Mouse (Mus musculus) liver, embryonic 14.5 days (tissue): ENCODE measurements around the gene Atf7ip. TPM values are rescaled to one million over a fixed set of nuclear protein-coding genes. Genes with fewer than 3 reads are reported as not detected.

Experiments
- ATAC-seq: fragments of 200-750 bp; cut with Nextera tagmentation; 2 replicates; pipeline ENCODE4 v1.8.0; 2017; ENCODE audit warnings: moderate number of reproducible peaks, mild to moderate bottlenecking, moderate library complexity; ENCODE audit not compliant: insufficient read depth
- DNase-seq, 3 experiments: peaks; one replicate each; pipeline ENCODE4 v3.0.0-alpha.2; 2012 to 2013; ENCODE audit warnings: low read depth in 3 of 3, low spot score in 3 of 3
- H3K27ac ChIP-seq: fragments of 300-500 bp; sonication (generic); 2 replicates; pipeline ENCODE4 v1.5.1; 2014; ENCODE audit warnings: moderate library complexity, mild to moderate bottlenecking, control low read depth, inconsistent platforms
- H3K27me3 ChIP-seq: fragments of 300-500 bp; sonication (generic); 2 replicates; pipeline ENCODE4 v1.6.1; 2014; ENCODE audit warnings: mild to moderate bottlenecking, low read length, moderate library complexity; ENCODE audit not compliant: control insufficient read depth, insufficient read depth
- H3K36me3 ChIP-seq: fragments of 300-500 bp; sonication (generic); replicated peaks from 2 replicates; pipeline ENCODE4 v1.6.1; 2014; ENCODE audit warnings: low read depth; ENCODE audit not compliant: control insufficient read depth, insufficient read depth
- H3K4me1 ChIP-seq, 2 experiments: fragments of 200-500 bp in 1 of 2; fragments of 300-500 bp in 1 of 2; sonication (generic) in 1 of 2; replicated peaks; 2 replicates each; pipeline ENCODE4 v1.6.1; 2012 to 2014; ENCODE audit warnings: antibody characterized with exemption in 1 of 2, inconsistent platforms in 1 of 2, low read length in 1 of 2; ENCODE audit not compliant: control insufficient read depth in 2 of 2, insufficient read depth in 2 of 2
- H3K4me2 ChIP-seq: fragments of 300-500 bp; sonication (generic); 2 replicates; pipeline ENCODE4 v1.6.1; 2014; ENCODE audit warnings: low read depth, mild to moderate bottlenecking, control low read depth, moderate library complexity
- H3K4me3 ChIP-seq, 2 experiments: fragments of 200-500 bp in 1 of 2; fragments of 300-500 bp in 1 of 2; sonication (generic) in 1 of 2; 2 replicates each; pipeline ENCODE4 v1.5.1; 2012 to 2014; ENCODE audit warnings: low read depth in 2 of 2, low read length in 2 of 2, mild to moderate bottlenecking in 2 of 2, control low read depth in 1 of 2, inconsistent platforms in 1 of 2, moderate library complexity in 1 of 2; ENCODE audit not compliant: insufficient read depth in 1 of 2
- H3K9ac ChIP-seq: fragments of 300-500 bp; sonication (generic); replicated peaks from 2 replicates; pipeline ENCODE4 v1.6.1; 2014; ENCODE audit warnings: mild to moderate bottlenecking, control low read depth, moderate library complexity
- H3K9me3 ChIP-seq: fragments of 300-500 bp; sonication (generic); 2 replicates; pipeline ENCODE4 v1.6.1; 2016; ENCODE audit warnings: low read length, mixed read lengths; ENCODE audit not compliant: control insufficient read depth
- CTCF ChIP-seq: IDR thresholded peaks from 2 replicates; pipeline ENCODE4 v1.5.1; 2016; ENCODE audit warnings: antibody characterized with exemption, low read depth, control low read depth
- EP300 ChIP-seq: IDR thresholded peaks from 2 replicates; pipeline ENCODE4 v1.6.1; 2016; ENCODE audit warnings: antibody characterized with exemption, low read depth
- WGBS: fragments of 180-500 bp; shearing (Covaris S2); extraction: QIAGEN DNeasy Blood & Tissue Kit; methylation state at CpG from one replicate; pipeline ENCODE4 v1.1.7; 2014; ENCODE audit not compliant: insufficient replicate concordance; 5-methylcytosine and 5-hydroxymethylcytosine counted together
- polyA plus RNA-seq, 2 experiments: library from polyadenylated mRNA; depleted of rRNA in 1 of 2; stranded (reverse) in 1 of 2; unstranded in 1 of 2; fragments of >200 nt; fragmentation: Nextera tagmentation in 1 of 2; extraction: Ambion mirVana in 1 of 2; gene quantifications; 2 replicates each; pipeline versions ENCODE4 v1.2.1 to v1.2.3; 2012 to 2014

Atf7ip gene
- polyA plus RNA-seq, 2 experiments, result 7.2 to 14.2 TPM

GRCm38 (mm10) chr6:136646207-136646606, 140.2 kb downstream of the Atf7ip start:
- WGBS, result 45% methylated on average over 6 of the region's 6 CpGs
- no peak for DNase-seq

DNA sequence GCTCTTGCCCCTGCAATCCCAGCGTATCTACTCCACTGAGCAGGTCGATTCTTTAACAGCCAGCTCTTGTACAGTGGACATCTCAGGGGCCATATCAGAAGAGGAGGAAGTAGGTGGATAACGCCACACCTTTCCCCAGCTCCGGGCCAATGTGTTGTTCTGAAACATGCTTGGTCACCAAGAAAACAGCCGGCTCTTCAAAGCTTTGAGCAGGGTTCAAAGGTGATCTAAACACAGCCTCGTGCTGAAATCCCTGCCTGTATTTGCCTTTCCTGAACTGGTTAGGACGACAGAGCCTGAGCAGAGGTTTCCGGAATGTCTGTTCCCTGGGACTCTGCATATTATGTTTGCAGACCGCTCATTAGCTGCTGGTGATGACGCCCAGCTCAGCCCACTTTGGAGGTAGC, 141.5 kb downstream of the Atf7ip start:
- 56% methylated on average over 10 of the region's 10 CpGs for WGBS
- Histone ChIP-seq H3K4me3 (no peak overlapping the region), H3K36me3 (no peaks in the 10 kb centered on the region), H3K27ac (no peak overlapping the region), H3K27me3 (no peaks in the 10 kb centered on the region), H3K4me2 (no peak overlapping the region), H3K9me3 (peaks cover 3% of the 10 kb centered on the region; the same call in 1 of the 2 replicates), H3K9ac (no peak overlapping the region), H3K4me1 (peaks cover 0 to 5% of the 10 kb centered on the region in 2 experiments; a peak in 1 of 4 replicates)
- no peak for TF ChIP-seq CTCF
- no peak for TF ChIP-seq EP300
- ATAC-seq, result peak; percentile 61
- peak in 2 of 3 experiments; percentile 19 to 23 for DNase-seq

More at GRCm38 (mm10) chr6:136646207-136646606, 140.2 kb downstream of the Atf7ip start:
- no peak for ATAC-seq
- H3K4me2 ChIP-seq, result no peak overlapping the region
- no peak overlapping the region for H3K9ac ChIP-seq
- no peak for TF ChIP-seq EP300
- no peak for TF ChIP-seq CTCF
- no peak overlapping the region for H3K4me3 ChIP-seq
- H3K9me3 ChIP-seq, result peaks cover 3% of the 10 kb centered on the region; the same call in 1 of the 2 replicates
- no peaks in the 10 kb centered on the region for H3K36me3 ChIP-seq
- no peaks in the 10 kb centered on the region for H3K27me3 ChIP-seq
- H3K4me1 ChIP-seq, result peaks cover 0 to 5% of the 10 kb centered on the region in 2 experiments; a peak in 1 of 4 replicates
- H3K27ac ChIP-seq, result no peak overlapping the region

DNA sequence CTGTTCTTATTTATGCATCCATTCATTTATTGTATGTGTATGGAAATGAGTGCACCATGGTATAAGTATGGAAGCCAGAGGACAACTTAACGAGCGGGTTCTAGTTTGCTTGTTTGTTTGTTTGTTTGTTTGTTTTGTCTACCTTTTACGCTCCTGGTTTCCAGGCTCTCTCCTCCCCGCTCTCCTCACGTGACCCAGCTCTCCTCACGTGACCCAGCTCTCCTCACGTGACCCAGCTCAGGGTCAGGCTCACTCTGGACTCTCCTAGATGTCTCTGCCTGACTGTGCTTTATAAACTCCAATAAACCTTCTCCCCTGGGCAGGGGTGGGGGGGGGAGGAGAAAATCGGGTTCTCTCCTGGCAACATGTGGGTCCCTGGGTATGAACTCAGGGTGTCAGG, 144.7 kb downstream of the Atf7ip start:
- TF ChIP-seq CTCF, result no peak
- TF ChIP-seq EP300, result no peak
- Histone ChIP-seq H3K4me3 (no peak overlapping the region), H3K27ac (no peak overlapping the region), H3K27me3 (no peaks in the 10 kb centered on the region), H3K4me2 (no peak overlapping the region), H3K36me3 (no peaks in the 10 kb centered on the region), H3K9me3 (no peaks in the 10 kb centered on the region), H3K4me1 (peaks cover 0 to 3% of the 10 kb centered on the region in 2 experiments; a peak in 1 of 4 replicates), H3K9ac (no peak overlapping the region)
- ATAC-seq, result no peak
- no peak for DNase-seq
- WGBS, result 66% methylated on average over 8 of the region's 8 CpGs

DNA sequence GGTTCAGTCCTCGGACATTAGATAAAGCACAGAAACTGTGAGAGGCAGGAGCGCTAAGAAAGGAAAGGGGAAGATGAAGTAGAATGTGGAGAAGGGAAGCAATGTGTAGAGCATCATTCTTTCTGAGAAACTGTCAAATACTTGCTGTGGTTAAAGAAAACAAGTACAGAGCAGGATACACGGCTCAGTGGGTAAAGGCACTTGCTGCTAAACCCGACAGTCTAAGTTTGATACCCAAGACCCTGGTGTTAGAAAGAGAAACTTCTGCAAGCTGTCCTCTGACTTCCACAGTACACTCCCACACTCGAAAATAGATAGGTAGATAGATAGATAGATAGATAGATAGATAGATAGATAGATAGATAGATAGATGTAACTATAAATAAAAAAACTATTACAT, 147.4 kb downstream of the Atf7ip start:
- no peak for TF ChIP-seq CTCF
- TF ChIP-seq EP300, result no peak
- H3K4me2 ChIP-seq, result no peak overlapping the region
- no peak overlapping the region for H3K4me3 ChIP-seq
- no peaks in the 10 kb centered on the region for H3K27me3 ChIP-seq
- ATAC-seq, result no peak
- no peak overlapping the region for H3K27ac ChIP-seq
- no peaks in the 10 kb centered on the region for H3K36me3 ChIP-seq
- H3K4me1 ChIP-seq, result no peaks in the 10 kb centered on the region
- no peak for DNase-seq
- H3K9ac ChIP-seq, result no peak overlapping the region
- 19% methylated on average over 5 of the region's 5 CpGs for WGBS
- no peaks in the 10 kb centered on the region for H3K9me3 ChIP-seq

DNA sequence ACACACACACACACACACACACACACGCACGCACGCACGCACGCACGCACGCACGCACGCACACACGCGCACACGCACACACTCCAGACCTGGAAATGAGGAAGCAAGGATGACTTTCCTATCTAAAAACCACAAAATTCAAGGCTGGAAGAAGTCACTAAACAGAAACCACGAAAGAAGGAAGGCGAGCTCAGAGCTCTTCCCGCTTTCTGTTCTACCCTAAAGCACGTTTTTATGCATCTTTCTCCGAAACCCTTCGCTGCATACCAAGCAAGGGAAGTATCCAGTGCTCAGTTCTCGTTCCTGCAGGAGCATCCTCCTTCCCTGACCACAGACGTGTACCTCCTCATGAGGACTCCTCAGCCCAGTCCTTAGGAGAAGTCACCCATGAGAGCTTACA, 148.5 kb downstream of the Atf7ip start:
- Histone ChIP-seq H3K4me3 (no peak overlapping the region), H3K27ac (no peak overlapping the region), H3K9ac (no peak overlapping the region), H3K36me3 (no peaks in the 10 kb centered on the region), H3K9me3 (no peaks in the 10 kb centered on the region), H3K4me1 (no peaks in the 10 kb centered on the region), H3K4me2 (no peak overlapping the region), H3K27me3 (no peaks in the 10 kb centered on the region)
- no peak for DNase-seq
- TF ChIP-seq EP300 (no peak), CTCF (no peak)
- no peak for ATAC-seq
- WGBS, result 56% methylated on average over 20 of the region's 20 CpGs
